Mouse (Mus musculus) testis, adult 2 months (tissue): Measurements from ENCODE around the gene Mrgprx1.

Experiments
- CTCF ChIP-seq: fragments of 200-500 bp; IDR thresholded peaks from 2 replicates; pipeline ENCODE4 v1.5.1; 2012; ENCODE audit warnings: low read depth, mild to moderate bottlenecking, inconsistent platforms, low read length, moderate library complexity; ENCODE audit not compliant: control insufficient read depth, insufficient read depth, insufficient replicate concordance
- POLR2A ChIP-seq: fragments of 200-500 bp; IDR thresholded peaks from 2 replicates; pipeline ENCODE4 v1.6.1; 2012; ENCODE audit warnings: low read depth, mild to moderate bottlenecking, inconsistent platforms, low read length, moderate library complexity; ENCODE audit not compliant: control insufficient read depth

DNA sequence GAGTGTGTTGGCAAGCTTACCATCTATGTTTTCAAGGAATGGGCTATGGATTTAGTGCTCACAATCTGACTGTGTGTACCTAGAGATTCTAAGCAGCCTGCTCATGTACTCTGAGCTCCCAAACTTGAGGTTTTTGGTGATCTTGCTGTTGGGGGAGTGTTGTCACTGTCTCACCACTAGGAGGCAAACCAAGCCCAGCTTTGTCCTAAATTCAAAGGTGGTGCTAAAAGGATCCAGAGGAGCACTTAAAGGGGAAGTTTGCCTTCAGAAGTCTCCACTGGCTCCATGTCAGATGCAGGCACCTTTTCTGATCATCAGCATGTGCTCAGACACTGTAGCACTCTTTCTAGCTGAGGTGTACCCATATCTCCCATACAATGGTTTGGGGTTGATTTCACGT, 40.6 kb downstream of the Mrgprx1 start:
- TF ChIP-seq CTCF = no peak
- no peak for TF ChIP-seq POLR2A
